Mouse (Mus musculus): ENCODE data around the gene Ccr2.
"Not testable (repeated sequence)": the region's sequence is repeated elsewhere in the genome, so short reads cannot be mapped to it uniquely, and the experiment has no call there.

Gene Ccr2

GRCm38 (mm10) chr9:124101723-124102122, at the start of gene Ccr2:
Gene Ccr2, plus strand, starts transcription at chr9:124101950.
- no peak for DNase-seq

DNA sequence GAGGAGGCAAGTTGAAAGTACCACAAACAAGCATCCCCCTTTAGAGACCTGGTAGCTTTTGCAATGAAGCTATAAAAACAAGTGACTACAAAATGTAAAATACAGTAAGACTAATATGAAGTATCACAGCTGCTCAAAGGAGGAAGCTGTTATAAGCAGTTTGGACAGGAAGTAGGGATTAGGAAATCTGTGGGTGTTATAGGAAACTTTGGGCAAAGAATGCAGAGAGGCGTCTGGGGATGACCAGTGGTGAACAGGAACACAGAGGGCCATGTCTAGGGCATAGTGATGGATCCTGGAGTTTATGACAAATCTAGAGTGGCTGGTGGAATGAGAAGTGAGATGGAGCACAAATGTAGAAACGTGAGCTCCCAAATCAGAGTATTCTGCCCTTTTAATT, 48.2 kb upstream of the Ccr2 start:
- DNase-seq = no peak

- DNase-seq = no peak
Measured at GRCm38 (mm10) chr9:124056158-124056709, 45.5 kb upstream of the Ccr2 start.

DNA sequence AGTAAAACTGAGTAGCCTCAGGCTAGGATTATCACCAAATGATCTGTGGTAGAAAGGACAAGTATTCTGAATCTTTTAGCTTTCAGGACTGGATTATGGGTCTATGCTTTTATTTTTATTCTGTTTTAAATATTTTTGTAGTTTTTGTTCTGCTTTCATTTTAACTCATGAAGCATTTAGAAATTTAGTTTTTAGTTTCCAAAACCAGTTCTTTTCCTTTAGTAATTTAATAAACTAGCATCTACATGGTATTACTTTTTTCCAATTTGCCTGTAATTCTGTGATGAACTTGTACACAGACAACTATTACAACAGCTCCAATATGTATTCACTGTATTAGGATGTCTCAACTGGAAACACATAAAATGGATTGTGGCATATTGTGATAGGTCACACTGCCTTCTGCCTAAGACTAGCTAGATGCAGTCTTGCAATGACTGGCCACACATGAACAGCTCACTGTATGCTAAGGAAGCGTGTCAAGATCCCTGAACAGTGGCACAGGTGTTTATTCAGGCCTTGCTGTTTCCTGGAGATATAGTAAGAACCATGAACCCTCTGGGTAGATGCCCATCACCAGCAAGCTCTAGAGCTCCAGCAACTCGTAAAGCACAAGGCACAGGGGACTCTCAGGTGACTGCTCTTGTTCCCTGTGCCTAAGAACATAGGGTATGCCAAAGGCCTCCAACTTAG, 41.9 kb upstream of the Ccr2 start:
- no peak for DNase-seq

DNA sequence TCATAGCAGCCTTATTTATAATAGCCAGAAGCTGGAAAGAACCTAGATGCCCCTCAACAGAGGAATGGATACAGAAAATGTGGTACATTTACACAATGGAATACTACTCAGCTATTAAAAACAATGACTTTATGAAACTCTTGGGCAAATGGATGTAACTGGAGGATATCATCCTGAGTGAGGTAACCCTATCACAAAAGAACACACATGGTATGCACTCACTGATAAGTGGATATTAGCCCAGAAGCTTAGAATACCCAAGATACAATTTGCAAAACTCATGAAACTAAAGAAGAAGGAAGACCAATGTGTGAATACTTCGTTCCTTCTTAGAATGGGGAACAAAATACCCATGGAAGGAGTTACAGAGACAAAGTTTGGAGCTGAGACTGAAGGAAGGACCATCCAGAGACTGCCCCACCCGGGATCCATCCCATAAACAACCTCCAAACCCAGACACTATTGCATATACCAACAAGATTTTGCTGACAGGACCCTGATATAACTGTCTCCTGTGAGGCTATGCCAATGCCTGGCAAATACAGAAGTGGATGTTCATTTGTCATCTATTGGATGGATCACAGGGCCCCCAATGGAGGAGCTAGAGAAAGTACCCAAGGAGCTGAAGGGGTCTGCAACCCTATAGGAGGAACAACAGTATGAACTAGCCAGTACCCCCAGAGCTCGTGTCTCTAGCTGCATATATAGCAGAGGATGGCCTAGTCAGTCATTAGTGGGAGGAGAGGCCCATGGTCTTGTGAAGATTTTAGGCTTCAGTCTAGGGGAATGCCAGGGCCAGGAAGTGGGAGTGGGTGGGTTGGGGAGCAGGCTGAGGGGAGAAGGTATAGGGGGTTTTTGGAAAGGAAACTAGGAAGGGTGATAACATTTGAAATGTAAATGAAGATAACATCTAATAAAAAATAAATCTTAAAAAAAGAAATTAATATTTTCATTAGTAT, 40.0 kb upstream of the Ccr2 start:
- DNase-seq = not testable (repeated sequence)

- no peak for DNase-seq
Measured at GRCm38 (mm10) chr9:124066572-124067103, 35.1 kb upstream of the Ccr2 start.

DNA sequence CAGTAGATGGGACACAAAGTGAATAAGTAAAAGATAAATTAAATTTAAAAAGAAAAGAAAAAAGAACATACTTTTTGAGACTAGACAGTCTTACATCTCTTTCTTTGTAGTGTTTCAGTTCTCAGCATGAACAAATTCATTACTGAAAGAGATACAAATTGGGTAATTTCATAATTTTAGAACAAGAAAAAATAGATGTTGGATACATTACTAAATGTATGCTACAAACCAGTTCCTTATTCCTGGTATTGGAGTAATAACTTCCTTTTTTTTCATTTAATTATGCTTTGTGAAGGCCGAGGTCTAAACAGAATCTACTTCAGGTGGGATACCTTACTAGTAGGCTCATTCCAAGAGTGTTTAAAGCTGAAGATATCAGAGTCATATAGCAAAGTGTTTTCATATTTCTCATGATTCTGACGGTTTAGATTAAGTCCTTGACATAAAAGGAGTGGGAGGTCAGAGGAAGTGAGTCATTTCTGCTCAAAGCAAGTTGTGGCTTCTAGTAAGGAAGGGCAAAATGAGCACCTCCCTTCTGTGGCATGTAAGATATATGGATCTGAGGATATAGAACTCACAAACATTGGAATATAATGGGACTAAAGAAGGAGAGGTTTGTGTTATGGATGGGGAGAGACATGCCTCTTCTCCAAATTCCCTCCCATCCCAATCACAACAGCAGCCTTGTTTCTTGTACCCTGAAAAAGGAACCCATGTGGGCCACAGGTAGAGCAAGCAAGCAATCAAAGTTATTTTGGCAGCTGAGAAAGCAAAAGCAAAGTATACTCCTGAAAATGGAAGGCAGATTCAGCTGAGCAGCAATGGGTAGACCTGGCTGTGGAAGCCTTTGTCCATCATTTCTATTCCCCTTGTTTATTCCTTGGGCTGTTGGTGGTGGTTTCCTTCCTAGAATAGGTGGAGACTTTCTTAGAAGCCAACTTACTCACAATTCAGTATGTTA, 33.4 kb upstream of the Ccr2 start:
- DNase-seq = no peak

- no peak for DNase-seq
Measured at GRCm38 (mm10) chr9:124071506-124071905, 30.2 kb upstream of the Ccr2 start.

DNA sequence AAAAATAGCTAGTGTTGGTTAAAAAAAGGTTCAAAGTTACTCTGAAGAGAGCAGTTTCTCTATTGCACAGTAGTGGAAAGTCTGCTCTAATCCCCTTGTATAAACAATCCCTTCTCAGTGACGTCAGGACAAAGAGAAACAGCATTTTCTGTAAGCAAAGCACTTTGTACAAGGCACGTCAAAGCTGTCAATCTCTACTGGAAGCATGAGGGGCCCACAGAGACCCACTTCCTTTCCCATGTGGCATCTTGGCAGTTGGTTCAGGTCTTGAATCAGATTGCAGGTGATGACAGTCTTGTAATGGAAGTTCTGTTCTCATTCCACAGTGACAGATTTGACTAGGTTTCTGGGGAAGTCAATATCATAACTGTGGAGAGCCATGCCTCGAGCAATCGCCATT, 21.9 kb upstream of the Ccr2 start:
- DNase-seq = no peak

- not testable (repeated sequence) for DNase-seq
Measured at GRCm38 (mm10) chr9:124080471-124080870, 21.3 kb upstream of the Ccr2 start.

- no peak for DNase-seq
Measured at GRCm38 (mm10) chr9:124090441-124090840, 11.3 kb upstream of the Ccr2 start.

DNA sequence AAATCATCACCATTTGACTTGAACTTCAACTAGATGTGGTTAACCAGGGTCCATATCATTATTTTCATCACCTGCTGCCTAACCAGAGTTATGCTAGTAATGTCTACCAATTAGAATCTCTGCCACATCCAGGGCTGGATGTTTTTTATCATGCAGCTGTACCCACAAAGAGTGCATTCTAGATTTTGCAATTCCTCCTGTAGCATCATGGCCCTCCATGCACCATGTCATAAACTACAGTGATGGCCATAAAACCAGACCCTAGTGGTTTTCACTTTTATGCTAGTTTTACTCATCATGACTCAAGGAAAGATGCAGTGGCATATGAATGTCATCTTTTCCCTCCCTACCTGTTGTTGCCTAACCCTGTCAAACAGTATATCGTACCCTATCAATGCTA, 2.6 kb upstream of the Ccr2 start:
- no peak for DNase-seq

DNA sequence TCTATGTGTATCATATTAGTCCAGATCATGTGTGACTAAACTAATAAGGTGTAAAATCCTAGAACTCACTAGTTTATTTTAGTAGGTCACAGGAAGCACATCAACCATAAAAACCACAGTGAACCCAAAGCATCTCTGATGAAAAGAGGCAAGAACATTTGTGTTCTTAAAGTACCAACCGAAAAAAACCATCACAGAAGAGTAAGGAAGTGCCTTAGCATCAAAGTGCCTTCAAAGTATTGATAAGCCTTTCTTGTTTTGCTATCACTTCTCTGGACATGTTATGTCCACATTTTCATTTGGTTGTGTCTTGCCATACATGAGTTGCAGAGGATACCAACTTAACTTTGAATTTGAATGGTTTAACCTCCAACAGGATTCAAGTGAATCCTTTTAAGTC, 1.4 kb upstream of the Ccr2 start:
- no peak for DNase-seq

DNA sequence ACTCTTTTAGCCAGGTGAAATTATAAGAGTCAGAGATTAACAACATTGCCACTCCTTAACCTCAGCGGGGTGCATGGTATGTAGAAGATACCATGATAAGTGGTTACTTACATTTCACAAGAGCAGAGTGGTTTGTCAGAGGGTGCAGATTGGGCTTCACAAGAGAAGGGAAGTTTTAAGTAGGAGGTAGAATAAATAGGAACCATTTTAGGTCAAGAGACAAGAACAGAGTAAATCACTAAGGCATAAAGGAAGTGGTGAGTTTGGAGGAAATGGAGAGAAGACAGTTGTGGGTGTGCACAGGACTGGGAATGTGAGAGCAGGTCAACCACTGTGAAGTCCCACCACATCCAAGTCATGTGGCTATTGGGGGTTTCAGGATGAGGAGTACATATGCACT, 1.4 kb downstream of the Ccr2 start:
- DNase-seq = no peak

DNA sequence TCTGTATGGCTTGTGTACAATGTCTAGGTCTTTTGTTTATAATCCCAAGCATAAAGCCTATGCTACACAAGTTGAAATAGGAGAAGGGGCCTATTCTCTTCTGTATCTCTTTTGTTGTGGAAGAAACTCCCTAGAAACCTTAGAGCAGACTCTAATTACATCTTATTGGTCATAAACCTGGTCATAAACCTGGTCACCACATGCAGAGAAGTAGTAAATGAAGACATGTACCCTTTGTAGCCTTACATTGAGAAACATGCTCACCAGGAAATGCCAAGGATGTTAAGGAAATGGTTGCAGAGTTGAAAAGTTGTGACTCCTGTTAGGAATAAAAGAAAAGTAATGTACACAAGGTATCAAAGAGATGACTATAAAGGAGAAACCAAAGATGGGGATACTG, 3.4 kb downstream of the Ccr2 start:
- no peak for DNase-seq

GRCm38 (mm10) chr9:124107232-124107631, 5.5 kb downstream of the Ccr2 start:
- DNase-seq = no peak

DNA sequence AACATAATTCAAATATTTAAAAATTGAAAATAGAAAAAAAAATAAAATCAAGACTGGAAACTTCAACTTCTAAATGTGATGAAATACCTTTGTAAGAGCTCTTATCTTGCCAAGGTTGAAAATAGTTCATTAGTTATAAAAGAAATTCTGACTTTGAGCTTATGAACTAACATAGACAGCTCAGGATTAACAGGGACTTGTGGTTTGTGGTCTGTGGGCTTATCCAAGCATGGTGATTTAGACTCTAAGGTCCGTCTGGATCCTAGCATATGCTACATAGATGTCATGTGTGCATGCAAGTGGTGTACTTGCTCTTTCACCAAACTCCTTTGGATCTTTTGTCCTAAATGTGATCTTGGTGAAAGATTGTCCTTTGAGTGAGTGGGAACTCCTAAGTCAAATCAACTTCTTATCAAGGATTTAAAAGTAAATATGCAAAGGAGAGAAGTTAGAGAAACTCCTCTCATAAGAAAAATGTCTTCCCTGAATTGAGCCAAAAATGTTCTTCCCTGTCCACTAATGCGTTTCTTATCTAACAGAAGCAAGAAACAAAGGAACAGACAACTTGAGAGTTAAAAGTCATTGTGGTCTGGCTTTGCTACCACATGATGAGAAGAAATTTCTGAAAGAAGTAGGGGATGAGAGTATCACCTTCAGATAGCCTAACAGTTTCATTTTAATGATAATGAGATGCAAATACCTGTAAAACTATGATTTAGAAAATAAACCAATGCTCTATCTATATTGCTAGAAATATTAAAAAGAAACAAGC, 6.8 kb downstream of the Ccr2 start:
- no peak for DNase-seq

DNA sequence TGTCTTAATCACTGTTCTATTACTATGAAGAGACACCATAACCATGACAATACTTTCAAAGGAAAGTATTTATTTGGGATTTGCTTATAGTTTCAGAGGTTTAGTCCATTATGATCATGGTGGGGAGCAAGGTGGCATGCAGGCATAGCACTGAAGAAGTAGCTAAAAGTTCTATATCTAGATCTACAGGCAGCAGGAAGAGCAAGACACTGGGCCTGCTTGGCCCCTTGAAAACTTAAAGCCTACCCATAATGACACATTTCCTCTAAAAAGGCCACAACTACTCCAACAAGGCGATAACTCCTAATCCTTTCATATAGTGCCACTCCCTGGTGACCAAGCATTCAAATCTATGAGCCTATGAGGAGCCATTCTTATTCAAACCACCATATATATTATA, 10.2 kb downstream of the Ccr2 start:
- no peak for DNase-seq

DNA sequence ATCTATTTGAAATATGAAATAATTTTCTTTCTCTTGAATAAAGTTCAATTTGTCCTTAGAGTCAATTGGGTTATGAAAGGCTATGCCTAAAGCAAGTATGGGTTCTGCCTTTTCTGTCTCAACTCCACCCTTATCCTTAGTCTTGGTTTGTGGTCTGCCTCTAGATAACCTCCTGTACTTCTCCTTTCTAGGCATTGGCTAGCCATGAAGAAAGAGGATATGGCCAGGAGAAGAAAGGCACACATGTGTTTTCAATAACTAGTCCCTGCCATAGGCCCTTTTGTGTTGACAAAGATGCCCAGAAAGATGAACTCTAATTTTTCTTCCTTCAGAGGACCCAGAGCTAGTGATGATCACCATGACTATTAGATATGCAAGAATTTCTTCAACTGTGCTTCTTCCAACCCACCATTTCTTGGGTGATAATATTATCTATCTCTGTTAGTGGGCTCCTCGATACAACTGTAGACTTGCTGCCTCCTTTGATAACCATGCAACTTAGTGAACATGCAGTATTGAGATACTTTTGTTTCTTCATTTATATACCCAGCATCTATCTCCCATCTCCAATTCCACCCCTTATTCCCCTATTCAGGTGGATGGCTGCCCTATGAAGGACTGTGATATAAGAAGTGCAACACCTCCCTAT, 11.0 kb downstream of the Ccr2 start:
- no peak for DNase-seq

DNA sequence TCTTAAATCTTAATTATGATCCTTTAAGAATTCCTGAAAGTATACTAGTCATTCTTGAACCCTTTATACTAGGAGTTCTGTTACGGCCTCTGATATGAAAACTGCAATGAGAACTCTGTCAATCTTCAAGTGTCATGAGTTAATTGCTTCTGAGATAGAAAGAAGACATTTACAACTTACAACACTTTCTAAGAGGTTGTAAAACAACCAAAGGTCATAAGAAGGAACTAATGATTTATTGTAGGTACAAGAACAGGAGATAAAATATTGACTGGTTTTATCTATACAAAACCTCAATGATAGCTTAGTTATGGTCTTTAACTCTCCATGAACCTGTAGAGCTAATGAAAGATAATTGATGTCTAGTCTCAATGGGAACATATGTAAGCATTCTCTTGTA, 12.0 kb downstream of the Ccr2 start:
- DNase-seq = no peak

- no peak for DNase-seq
Measured at GRCm38 (mm10) chr9:124118489-124118888, 16.7 kb downstream of the Ccr2 start.
